Mouse (Mus musculus) left cerebral cortex, adult 8-10 months (tissue): Measurements from ENCODE around the gene Dpm2. TPM values are rescaled to one million over a fixed set of nuclear protein-coding genes. Genes with fewer than 3 reads are reported as not detected.

Experiments used
- DNase-seq, 2 experiments: peaks; one replicate each; pipeline ENCODE4 v3.0.0; 2022; ENCODE audit warnings: low spot score in 2 of 2
- total RNA-seq, 4 experiments: library from RNA; stranded (reverse); gene quantifications; 2 replicates each; pipeline ENCODE4 v1.2.4; 2022

Gene Dpm2
- total RNA-seq, 4 experiments from 2014 or later, result 71.2 to 78.7 (median 72.8) TPM

GRCm38 (mm10) chr2:32546951-32547350 is 23.7 kb upstream of the Dpm2 start:
- no peak for DNase-seq

- DNase-seq, result no peak
Observed at GRCm38 (mm10) chr2:32547380-32547779, 23.3 kb upstream of the Dpm2 start.

- no peak for DNase-seq
Observed at GRCm38 (mm10) chr2:32547964-32548739, 22.5 kb upstream of the Dpm2 start.

- DNase-seq, result no peak
Observed at GRCm38 (mm10) chr2:32549171-32549570, 21.5 kb upstream of the Dpm2 start.

- DNase-seq, result no peak
Observed at GRCm38 (mm10) chr2:32549764-32550163, 20.9 kb upstream of the Dpm2 start.

GRCm38 (mm10) chr2:32551236-32551635 is 19.4 kb upstream of the Dpm2 start:
- no peak for DNase-seq

- no peak for DNase-seq
Observed at GRCm38 (mm10) chr2:32553592-32554148, 17.0 kb upstream of the Dpm2 start.

GRCm38 (mm10) chr2:32555484-32555883 is 15.2 kb upstream of the Dpm2 start:
- no peak for DNase-seq

GRCm38 (mm10) chr2:32556019-32556418 is 14.6 kb upstream of the Dpm2 start:
- no peak for DNase-seq

- peak in 1 of 2 experiments; percentile 82 for DNase-seq
Observed at GRCm38 (mm10) chr2:32559570-32559969, 11.1 kb upstream of the Dpm2 start.

GRCm38 (mm10) chr2:32566536-32567063 is 4.1 kb upstream of the Dpm2 start:
- DNase-seq, result peak in 1 of 2 experiments; percentile 60

- DNase-seq, result no peak
Observed at GRCm38 (mm10) chr2:32568149-32568548, 2.5 kb upstream of the Dpm2 start.

GRCm38 (mm10) chr2:32568941-32569340 is 1.7 kb upstream of the Dpm2 start:
- no peak for DNase-seq

- no peak for DNase-seq
Observed at GRCm38 (mm10) chr2:32572196-32572595, 1.5 kb downstream of the Dpm2 start.

- no peak for DNase-seq
Observed at GRCm38 (mm10) chr2:32574497-32574896, 3.8 kb downstream of the Dpm2 start, which contains the start of gene Pip5kl1. Pip5kl1 (plus strand) TSS chr2:32574797.

GRCm38 (mm10) chr2:32574901-32575585 is 4.4 kb downstream of the Dpm2 start:
- DNase-seq, result peak; percentile 75 to 76

GRCm38 (mm10) chr2:32575586-32576160 is 5.0 kb downstream of the Dpm2 start, which contains the start of gene 9430097D07Rik:
9430097D07Rik (minus strand) TSS chr2:32575684.
- peak; percentile 59 to 73 for DNase-seq

GRCm38 (mm10) chr2:32576532-32576931 is 5.9 kb downstream of the Dpm2 start:
- no peak for DNase-seq

GRCm38 (mm10) chr2:32578146-32579046 is 7.7 kb downstream of the Dpm2 start:
- no peak for DNase-seq

- peak; percentile 78 to 80 for DNase-seq
Observed at GRCm38 (mm10) chr2:32581450-32582095, 10.9 kb downstream of the Dpm2 start.
